Mouse (Mus musculus) limb, embryonic 14.5 days (tissue): ENCODE data around the gene Atl1. TPM values are rescaled to one million over a fixed set of nuclear protein-coding genes. Genes with fewer than 3 reads are reported as not detected.

Experiments used
- ATAC-seq: fragments of 200-750 bp; cut with Nextera tagmentation; 2 replicates; pipeline ENCODE4 v1.8.0; 2017; ENCODE audit warnings: low read depth, moderate number of reproducible peaks, moderate TSS enrichment; ENCODE audit not compliant: low FRiP score
- DNase-seq: peaks from one replicate; pipeline ENCODE4 v3.0.0-alpha.2; 2015; ENCODE audit warnings: low spot score
- H3K27ac ChIP-seq: fragments of 300-500 bp; sonication (generic); replicated peaks from 2 replicates; pipeline ENCODE4 v1.5.1; 2014; ENCODE audit warnings: low read depth, mild to moderate bottlenecking, low read length, moderate library complexity, mixed read lengths
- H3K27me3 ChIP-seq: fragments of 300-500 bp; sonication (generic); 2 replicates; pipeline ENCODE4 v1.6.1; 2014; ENCODE audit warnings: low read length, mixed read lengths; ENCODE audit not compliant: control insufficient read depth, insufficient read depth
- H3K36me3 ChIP-seq: fragments of 300-500 bp; sonication (generic); 2 replicates; pipeline ENCODE4 v1.6.1; 2014; ENCODE audit warnings: mild to moderate bottlenecking, low read length, moderate library complexity, mixed read lengths; ENCODE audit not compliant: control insufficient read depth, insufficient read depth
- H3K4me1 ChIP-seq: fragments of 300-500 bp; sonication (generic); 2 replicates; pipeline ENCODE4 v1.6.1; 2014; ENCODE audit warnings: antibody characterized with exemption, low read length, mixed read lengths; ENCODE audit not compliant: control insufficient read depth, insufficient read depth
- H3K4me2 ChIP-seq: fragments of 300-500 bp; sonication (generic); replicated peaks from 2 replicates; pipeline ENCODE4 v1.6.1; 2014; ENCODE audit warnings: low read depth, mild to moderate bottlenecking, low read length, moderate library complexity; ENCODE audit not compliant: severe bottlenecking
- H3K4me3 ChIP-seq: fragments of 300-500 bp; sonication (generic); replicated peaks from 2 replicates; pipeline ENCODE4 v1.5.1; 2014; ENCODE audit warnings: low read length
- H3K9ac ChIP-seq: fragments of 300-500 bp; sonication (generic); 2 replicates; pipeline ENCODE4 v1.6.1; 2014; ENCODE audit warnings: mild to moderate bottlenecking, low read depth, low read length, moderate library complexity; ENCODE audit not compliant: severe bottlenecking
- H3K9me3 ChIP-seq: fragments of 300-500 bp; sonication (generic); 2 replicates; pipeline ENCODE4 v1.6.1; 2016; ENCODE audit warnings: low read length; ENCODE audit not compliant: control insufficient read depth
- POLR2A ChIP-seq: fragments of 200-500 bp; IDR thresholded peaks from 2 replicates; pipeline ENCODE4 v1.8.0; 2012; ENCODE audit warnings: inconsistent platforms, mild to moderate bottlenecking, moderate library complexity, borderline replicate concordance; ENCODE audit not compliant: insufficient read depth, insufficient read length; ENCODE audit errors: extremely low read depth
- WGBS: fragments of 180-500 bp; shearing (Covaris S2); extraction: QIAGEN DNeasy Blood & Tissue Kit; methylation state at CpG from one replicate; pipeline ENCODE4 v1.1.7; 2014; 5-methylcytosine and 5-hydroxymethylcytosine counted together
- polyA plus RNA-seq, 2 experiments: library from polyadenylated mRNA; depleted of rRNA in 1 of 2; stranded (reverse) in 1 of 2; unstranded in 1 of 2; fragments of >200 nt; fragmentation: Nextera tagmentation in 1 of 2; extraction: Ambion mirVana in 1 of 2; gene quantifications; 2 replicates each; pipeline versions ENCODE4 v1.2.1 to v1.2.3; 2012 to 2014

The Atl1 gene
- polyA plus RNA-seq (2012; rRNA removed) (4.5 and 5.8 TPM in 2 replicates), polyA plus RNA-seq (2014; fragmentation: Nextera tagmentation; extraction: Ambion mirVana) (6.4 and 7.2 TPM in 2 replicates)

DNA sequence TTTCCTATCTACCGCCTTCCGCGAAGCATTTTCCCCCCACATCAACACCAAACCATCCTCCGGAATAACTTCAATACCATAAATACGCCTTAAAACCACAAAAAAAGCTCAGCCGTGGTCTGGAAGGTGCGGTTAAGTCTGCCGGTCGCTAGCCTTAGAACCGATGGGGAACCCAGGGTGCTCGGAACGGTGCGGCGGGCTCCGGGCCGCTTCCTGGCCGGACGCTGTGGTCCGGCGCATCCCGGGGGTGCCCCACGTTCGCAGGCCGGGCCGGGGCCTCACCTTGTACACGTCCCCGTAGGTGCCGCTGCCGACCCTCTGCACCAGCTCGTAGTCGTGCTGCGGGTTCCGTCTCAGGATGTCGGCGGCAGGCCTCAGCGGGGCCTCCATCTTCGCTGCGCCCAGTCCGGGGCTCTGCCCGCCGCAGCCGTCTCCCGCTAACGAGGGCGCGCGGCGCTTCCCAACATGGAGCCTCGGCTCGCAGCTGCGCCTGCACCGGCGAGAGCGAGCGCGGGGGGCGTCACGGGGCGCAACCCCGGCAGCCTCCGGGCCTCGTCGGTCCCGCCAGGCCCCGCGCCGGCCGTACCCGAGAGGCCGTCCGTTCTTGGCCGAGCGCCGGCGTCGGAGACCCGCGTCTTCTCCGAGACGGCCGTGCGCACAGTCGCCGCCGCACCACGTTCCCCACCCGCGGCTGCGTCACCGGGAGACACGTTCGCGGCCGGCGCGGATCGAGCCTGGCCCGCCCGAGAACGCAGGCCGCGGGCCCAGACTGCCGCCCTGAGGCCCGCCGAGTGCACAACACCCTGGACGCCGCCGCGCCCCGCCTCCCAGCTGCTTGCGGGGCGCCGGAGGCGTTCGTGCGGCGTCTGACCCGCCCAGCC is at the start of gene Atl1, which contains the start of gene Map4k5:
Gene Atl1, plus strand, starts transcription at position 244 of the 881 bp plus-strand sequence.
Gene Map4k5, minus strand, starts transcription at position 830 of the 881 bp plus-strand sequence.
- peak within 1 kb of the TSS; percentile 84 for H3K4me2 ChIP-seq
- H3K27me3 ChIP-seq, result no peaks in the 10 kb centered on the region
- ATAC-seq (peak; percentile 92), DNase-seq (peak; percentile 84)
- H3K36me3 ChIP-seq, result peaks cover 5% of the 10 kb centered on the region; the same call in 1 of the 2 replicates
- 0 out of 2 replicates have a peak, but pooled peaks have one; percentile 59 for TF ChIP-seq POLR2A
- H3K9me3 ChIP-seq, result no peaks in the 10 kb centered on the region
- H3K4me3 ChIP-seq, result peak within 1 kb of the TSS; percentile 95
- H3K4me1 ChIP-seq, result peaks cover 32% of the 10 kb centered on the region
- peak within 1 kb of the TSS; percentile 96 for H3K27ac ChIP-seq
- 1% methylated on average over 72 of the region's 118 CpGs for WGBS
- peak within 1 kb of the TSS; percentile 97 for H3K9ac ChIP-seq

DNA sequence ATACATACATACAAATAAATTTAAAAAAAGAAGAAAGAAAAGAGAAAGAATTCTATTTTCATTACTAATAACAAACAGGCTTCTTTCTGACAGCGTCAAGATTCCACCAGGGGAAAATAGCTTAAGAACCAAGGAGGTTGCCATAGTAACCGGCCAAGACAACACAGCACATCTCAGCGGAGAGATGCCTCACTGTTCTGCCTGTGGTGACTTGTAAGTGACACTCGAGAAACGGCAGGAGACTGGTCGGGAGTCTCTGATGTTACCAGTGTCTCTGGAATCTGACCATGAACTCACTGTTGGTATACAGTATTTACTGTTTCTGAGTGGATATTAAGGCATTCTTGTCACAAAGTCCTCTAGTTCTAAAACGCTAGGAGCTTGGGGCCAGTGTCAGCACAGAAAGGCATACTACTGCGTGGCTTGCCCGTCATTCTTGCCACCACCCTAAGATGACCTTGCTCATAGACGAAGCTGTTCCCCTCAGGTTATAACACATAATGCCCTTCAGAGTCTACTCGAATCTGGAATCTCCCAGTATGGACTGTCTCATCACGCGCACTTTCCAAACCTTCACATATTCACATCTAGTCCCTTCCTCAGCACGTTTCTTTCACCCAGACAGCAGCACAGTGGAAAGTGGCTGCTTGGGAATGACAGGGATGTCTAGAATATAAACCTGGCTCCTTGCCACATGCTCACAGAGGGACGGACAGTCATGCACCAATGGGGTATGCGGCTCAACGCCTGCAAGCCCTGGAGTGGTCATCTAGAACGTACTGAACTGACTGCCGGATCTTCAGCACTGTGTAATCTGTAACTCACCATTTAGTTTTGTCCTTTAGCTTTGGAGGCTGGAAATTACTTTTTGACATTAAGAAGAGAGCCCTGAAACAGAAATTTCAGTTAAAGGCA is 48.6 kb upstream of the Atl1 start:
- ATAC-seq (no peak; the same call in 1 of the 2 replicates), DNase-seq (peak; percentile 44)
- WGBS, result 77% methylated on average over 19 of the region's 19 CpGs
- TF ChIP-seq POLR2A, result no peak
- Histone ChIP-seq H3K4me1 (no peaks in the 10 kb centered on the region), H3K27me3 (no peaks in the 10 kb centered on the region), H3K27ac (no peak overlapping the region), H3K4me3 (no peak overlapping the region), H3K9me3 (no peaks in the 10 kb centered on the region), H3K36me3 (peaks cover 80% of the 10 kb centered on the region), H3K9ac (no peak overlapping the region), H3K4me2 (no peak overlapping the region)

DNA sequence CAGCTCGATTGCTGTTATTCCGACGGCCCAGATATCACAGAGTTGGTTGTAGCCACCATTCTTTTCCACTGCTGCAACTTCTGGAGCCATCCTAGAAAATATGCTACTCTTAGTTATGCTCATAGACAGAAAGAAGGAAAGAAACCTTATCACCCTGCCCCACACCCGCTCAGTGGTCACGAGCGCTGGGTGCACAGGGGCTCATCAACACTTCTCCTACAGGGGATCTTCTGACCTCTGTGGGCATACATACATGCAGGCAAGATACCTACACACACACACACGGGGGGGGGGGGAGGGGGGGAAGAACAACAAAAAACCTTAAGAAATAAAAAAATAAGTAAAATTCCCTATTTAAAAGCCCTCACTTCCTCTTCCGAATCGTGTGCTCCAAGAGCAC is 46.7 kb upstream of the Atl1 start:
- no peak overlapping the region for H3K9ac ChIP-seq
- no peak overlapping the region for H3K4me2 ChIP-seq
- TF ChIP-seq POLR2A, result no peak
- H3K4me3 ChIP-seq, result no peak overlapping the region
- 87% methylated on average over 9 of the region's 9 CpGs for WGBS
- H3K9me3 ChIP-seq, result no peaks in the 10 kb centered on the region
- H3K27me3 ChIP-seq, result no peaks in the 10 kb centered on the region
- H3K27ac ChIP-seq, result no peak overlapping the region
- H3K4me1 ChIP-seq, result no peaks in the 10 kb centered on the region
- DNase-seq (no peak), ATAC-seq (no peak)
- H3K36me3 ChIP-seq, result peaks cover 75% of the 10 kb centered on the region

DNA sequence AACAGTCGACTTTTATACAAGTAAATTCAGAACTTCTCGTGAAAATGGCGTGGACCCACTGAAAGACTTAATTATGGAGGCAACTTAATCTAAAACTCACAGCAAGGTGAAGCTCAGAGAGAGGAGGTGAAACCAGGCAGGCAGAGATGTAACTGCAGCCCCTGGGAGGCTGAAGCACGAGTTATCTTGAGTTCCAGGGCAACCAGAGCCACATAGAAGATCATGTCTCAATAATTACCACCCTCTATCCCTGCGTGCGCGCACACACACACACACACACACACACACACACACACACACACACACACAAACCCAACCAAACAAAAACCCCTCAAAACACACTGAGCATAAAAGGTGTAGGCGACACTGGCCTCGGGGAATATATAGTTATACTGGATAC is 45.9 kb upstream of the Atl1 start:
- WGBS, result 86% methylated on average over 9 of the region's 9 CpGs
- Histone ChIP-seq H3K36me3 (peaks cover 74% of the 10 kb centered on the region), H3K4me3 (no peak overlapping the region), H3K4me2 (no peak overlapping the region), H3K4me1 (no peaks in the 10 kb centered on the region), H3K9me3 (no peaks in the 10 kb centered on the region), H3K9ac (no peak overlapping the region), H3K27me3 (no peaks in the 10 kb centered on the region), H3K27ac (no peak overlapping the region)
- no peak for TF ChIP-seq POLR2A
- DNase-seq (no peak), ATAC-seq (no peak)
